Comparison of ENCODE assay signal across 8 mouse cellular contexts in genomic region chr1:156521796-156522517, GRCm38 (mm10). TPM values are rescaled to one million over a fixed set of nuclear protein-coding genes. Genes with fewer than 3 reads are reported as not detected.
A peak's percentile ranks its signal among the peaks of the same experiment; 100 is the strongest.
DNase-seq lines count a peak whose midpoint lies in the region; ATAC-seq and TF ChIP-seq lines count a peak whose summit lies in the region.
"Had no signal": no experiment of that assay in that cellular context is flagged by ENCODE, and none has a peak within 500 bp of the region (broad histone marks: within the 10 kb centered on the region; RNA-seq: fewer than 3 reads in every experiment).

No protein-coding gene starts in this region.

- H3K9ac ChIP-seq in intestine, embryonic 14.5 days (ENCODE audit: low read length): no peak overlapping the region
- no peak overlapping the region for H3K9ac ChIP-seq in lung, postnatal 0 days (replicated peaks; ENCODE audit: low read depth)
- H3K9ac ChIP-seq in heart, embryonic 11.5 days (ENCODE audit: low read depth, low read length): no peak overlapping the region
- H3K9ac ChIP-seq: limb, embryonic 13.5 days had no signal

- no peak; the same call in 1 of the 2 replicates for ATAC-seq in intestine, embryonic 14.5 days (replicated peaks; ENCODE audit: low FRiP score, low TSS enrichment, low read depth)
- peak; percentile 43; the same call in 1 of the 2 replicates for ATAC-seq in lung, postnatal 0 days
- ATAC-seq in heart, embryonic 11.5 days (replicated peaks; ENCODE audit: insufficient number of reproducible peaks, low FRiP score, low TSS enrichment): no peak

- no peaks in the 10 kb centered on the region for H3K36me3 ChIP-seq in intestine, embryonic 14.5 days (ENCODE audit: control insufficient read depth, insufficient read depth, low read length)
- no peaks in the 10 kb centered on the region for H3K36me3 ChIP-seq in lung, postnatal 0 days (ENCODE audit: insufficient read depth, low read length)
- no peaks in the 10 kb centered on the region for H3K36me3 ChIP-seq in heart, embryonic 11.5 days (ENCODE audit: control insufficient read depth, insufficient read depth, low read length)
- H3K36me3 ChIP-seq: limb, embryonic 13.5 days had no signal

- H3K4me2 ChIP-seq in intestine, embryonic 14.5 days (ENCODE audit: low read length): no peak overlapping the region
- peak overlapping the region; percentile 25; the same call in 1 of the 2 replicates for H3K4me2 ChIP-seq in lung, postnatal 0 days (replicated peaks; ENCODE audit: low read depth, low read length)
- H3K4me2 ChIP-seq in heart, embryonic 11.5 days: no peak overlapping the region
- H3K4me2 ChIP-seq: limb, embryonic 13.5 days had no signal

- no peaks in the 10 kb centered on the region for H3K27me3 ChIP-seq in intestine, embryonic 14.5 days (replicated peaks; ENCODE audit: control insufficient read depth, insufficient read depth, low read length)
- H3K27me3 ChIP-seq in lung, postnatal 0 days (replicated peaks; ENCODE audit: insufficient read depth, low read length): no peaks in the 10 kb centered on the region
- no peaks in the 10 kb centered on the region for H3K27me3 ChIP-seq in heart, embryonic 11.5 days (ENCODE audit: control insufficient read depth, insufficient read depth, low read length)
- H3K27me3 ChIP-seq: limb, embryonic 13.5 days had no signal

- H3K4me1 ChIP-seq in intestine, embryonic 14.5 days (replicated peaks; ENCODE audit: control insufficient read depth, insufficient read depth, low read length): no peaks in the 10 kb centered on the region
- H3K4me1 ChIP-seq in lung, postnatal 0 days (ENCODE audit: insufficient read depth, low read depth, low read length): no peaks in the 10 kb centered on the region; the same call in 1 of the 2 replicates
- H3K4me1 ChIP-seq in heart, embryonic 11.5 days (ENCODE audit: control insufficient read depth, insufficient read depth, low read length): no peaks in the 10 kb centered on the region
- H3K4me1 ChIP-seq: limb, embryonic 13.5 days had no signal

- H3K4me3 ChIP-seq in intestine, embryonic 14.5 days (ENCODE audit: low read depth, low read length): no peak overlapping the region
- no peak overlapping the region for H3K4me3 ChIP-seq in lung, postnatal 0 days (ENCODE audit: low read depth, low read length)
- H3K4me3 ChIP-seq in heart, embryonic 11.5 days (ENCODE audit: low read depth, low read length): no peak overlapping the region
- H3K4me3 ChIP-seq: limb, embryonic 13.5 days had no signal

- no peaks in the 10 kb centered on the region for H3K9me3 ChIP-seq in intestine, embryonic 14.5 days (ENCODE audit: control insufficient read depth, low read length)
- H3K9me3 ChIP-seq in lung, postnatal 0 days (ENCODE audit: low read length): no peaks in the 10 kb centered on the region
- H3K9me3 ChIP-seq in heart, embryonic 11.5 days (replicated peaks; ENCODE audit: control insufficient read depth, low read length): no peaks in the 10 kb centered on the region
- H3K9me3 ChIP-seq: limb, embryonic 13.5 days had no signal

- 69% methylated on average over 15 of the region's 15 CpGs for WGBS in intestine, embryonic 14.5 days
- 36% methylated on average over 15 of the region's 15 CpGs for WGBS in lung, postnatal 0 days
- WGBS in heart, embryonic 11.5 days (ENCODE audit: insufficient replicate concordance): 73% methylated on average over 15 of the region's 15 CpGs

- H3K27ac ChIP-seq in intestine, embryonic 14.5 days (ENCODE audit: low read depth): 0 out of 2 replicates have a peak overlapping the region, but pooled peaks have one; percentile 16
- H3K27ac ChIP-seq in lung, postnatal 0 days (ENCODE audit: low read length): no peak overlapping the region
- no peak overlapping the region for H3K27ac ChIP-seq in heart, embryonic 11.5 days (ENCODE audit: low read depth, low read length)
- H3K27ac ChIP-seq: limb, embryonic 13.5 days had no signal

- TF ChIP-seq EP300 in lung, postnatal 0 days (IDR thresholded peaks at IDR 0.05): no peak; the same call in 1 of the 2 replicates

- TF ChIP-seq CTCF in lung, postnatal 0 days (IDR thresholded peaks at IDR 0.05): no peak

- peak; percentile 94 for DNase-seq in CD4-positive helper T cell, adult 2 months (ENCODE audit: low read depth, low spot score)
- peak; percentile 86 for DNase-seq in T-cell, adult 2 months (ENCODE audit: low spot score)
- DNase-seq in intestine, embryonic 14.5 days (ENCODE audit: low spot score): peak; percentile 55
- DNase-seq in lung, postnatal 0 days (ENCODE audit: low spot score): peak; percentile 60
- DNase-seq in thymus, postnatal 14 days: peak; percentile 65
- DNase-seq in heart, adult 11 months: no peak

RNA-seq across cellular contexts. Expression of gene Gm10031, which starts 1.9 kb away (rescaled TPM):
- 0.39 and 0.69 TPM in 2 replicates for polyA plus RNA-seq in intestine, embryonic 14.5 days (2014; fragmentation: Nextera tagmentation; extraction: Ambion mirVana)
- 0.26 and 0.40 TPM in 2 replicates for polyA plus RNA-seq in lung, postnatal 0 days (2015; fragmentation: Nextera tagmentation; extraction: Ambion mirVana)
- 0.35 and 0.66 TPM in 2 replicates for polyA plus RNA-seq in heart, embryonic 11.5 days (2014; fragmentation: Nextera tagmentation; extraction: Ambion mirVana)

RNA-seq across cellular contexts. Expression of gene Abl2, which starts 36.6 kb away (rescaled TPM):
- polyA plus RNA-seq in intestine, embryonic 14.5 days (2014; fragmentation: Nextera tagmentation; extraction: Ambion mirVana): 4.7 and 5.1 TPM in 2 replicates
- 2.3 and 3.0 TPM in 2 replicates for polyA plus RNA-seq in lung, postnatal 0 days (2015; fragmentation: Nextera tagmentation; extraction: Ambion mirVana)
- 3.5 and 5.2 TPM in 2 replicates for polyA plus RNA-seq in heart, embryonic 11.5 days (2014; fragmentation: Nextera tagmentation; extraction: Ambion mirVana)

RNA-seq across cellular contexts. Expression of gene Soat1, which starts 47.8 kb away (rescaled TPM):
- 62.7 and 64.0 TPM in 2 replicates for polyA plus RNA-seq in intestine, embryonic 14.5 days (2014; fragmentation: Nextera tagmentation; extraction: Ambion mirVana)
- 110 and 140 TPM in 2 replicates for polyA plus RNA-seq in lung, postnatal 0 days (2015; fragmentation: Nextera tagmentation; extraction: Ambion mirVana)
- 48.5 and 50.0 TPM in 2 replicates for polyA plus RNA-seq in heart, embryonic 11.5 days (2014; fragmentation: Nextera tagmentation; extraction: Ambion mirVana)
